Mouse (Mus musculus): ENCODE results near the gene Acbd6.

Gene Acbd6

GRCm38 (mm10) chr1:155558012-155558842, at the start of gene Acbd6:
Gene Acbd6 (plus strand): TSS chr1:155558120.
- DNase-seq: peak; percentile 86

- DNase-seq: no peak
Measured at GRCm38 (mm10) chr1:155510263-155510662, 47.7 kb upstream of the Acbd6 start.

- DNase-seq: no peak
Measured at GRCm38 (mm10) chr1:155515866-155516265, 42.1 kb upstream of the Acbd6 start.

- DNase-seq: peak; percentile 67
Measured at GRCm38 (mm10) chr1:155516594-155516993, 41.3 kb upstream of the Acbd6 start.

- DNase-seq: no peak
Measured at GRCm38 (mm10) chr1:155517060-155517459, 40.9 kb upstream of the Acbd6 start.

GRCm38 (mm10) chr1:155520285-155520684, 37.6 kb upstream of the Acbd6 start:
- DNase-seq: no peak

GRCm38 (mm10) chr1:155522493-155522892, 35.4 kb upstream of the Acbd6 start:
- no peak for DNase-seq

- DNase-seq: no peak
Measured at GRCm38 (mm10) chr1:155526176-155526575, 31.7 kb upstream of the Acbd6 start.

- DNase-seq: no peak
Measured at GRCm38 (mm10) chr1:155527027-155527786, 30.7 kb upstream of the Acbd6 start.

- DNase-seq: no peak
Measured at GRCm38 (mm10) chr1:155527787-155528158, 30.1 kb upstream of the Acbd6 start.

- DNase-seq: no peak
Measured at GRCm38 (mm10) chr1:155528405-155529119, 29.4 kb upstream of the Acbd6 start.

GRCm38 (mm10) chr1:155529120-155529963, 28.6 kb upstream of the Acbd6 start:
- no peak for DNase-seq

- no peak for DNase-seq
Measured at GRCm38 (mm10) chr1:155530561-155531457, 27.1 kb upstream of the Acbd6 start.

GRCm38 (mm10) chr1:155532396-155532795, 25.5 kb upstream of the Acbd6 start:
- no peak for DNase-seq

- no peak for DNase-seq
Measured at GRCm38 (mm10) chr1:155532833-155533688, 24.9 kb upstream of the Acbd6 start.

- DNase-seq: no peak
Measured at GRCm38 (mm10) chr1:155533689-155533965, 24.3 kb upstream of the Acbd6 start.

GRCm38 (mm10) chr1:155537005-155537642, 20.8 kb upstream of the Acbd6 start:
- DNase-seq: peak; percentile 72

GRCm38 (mm10) chr1:155538006-155538405, 19.9 kb upstream of the Acbd6 start:
- no peak for DNase-seq

- DNase-seq: no peak
Measured at GRCm38 (mm10) chr1:155557642-155558011, 293 bp upstream of the Acbd6 start.

- DNase-seq: no peak
Measured at GRCm38 (mm10) chr1:155560021-155560420, 2.1 kb downstream of the Acbd6 start.

Measured in kidney, postnatal 14 days (tissue).